Mouse (Mus musculus) small intestine, adult 2 months (tissue): Measurements from ENCODE around the gene Asb16.
A peak's percentile ranks its signal among the peaks of the same experiment; 100 is the strongest.

Experiments used
- CTCF ChIP-seq: fragments of 200-500 bp; IDR thresholded peaks from 2 replicates; pipeline ENCODE4 v1.5.1; 2012; ENCODE audit warnings: low read depth, mild to moderate bottlenecking, control low read depth, inconsistent platforms, low read length, moderate library complexity, mixed read lengths; ENCODE audit not compliant: insufficient replicate concordance, insufficient read length; ENCODE audit errors: extremely low read depth
- POLR2A ChIP-seq: fragments of 200-500 bp; IDR thresholded peaks from 2 replicates; pipeline ENCODE4 v1.6.1; 2012; ENCODE audit warnings: low read depth, mild to moderate bottlenecking, control low read depth, inconsistent platforms, low read length, moderate library complexity

DNA sequence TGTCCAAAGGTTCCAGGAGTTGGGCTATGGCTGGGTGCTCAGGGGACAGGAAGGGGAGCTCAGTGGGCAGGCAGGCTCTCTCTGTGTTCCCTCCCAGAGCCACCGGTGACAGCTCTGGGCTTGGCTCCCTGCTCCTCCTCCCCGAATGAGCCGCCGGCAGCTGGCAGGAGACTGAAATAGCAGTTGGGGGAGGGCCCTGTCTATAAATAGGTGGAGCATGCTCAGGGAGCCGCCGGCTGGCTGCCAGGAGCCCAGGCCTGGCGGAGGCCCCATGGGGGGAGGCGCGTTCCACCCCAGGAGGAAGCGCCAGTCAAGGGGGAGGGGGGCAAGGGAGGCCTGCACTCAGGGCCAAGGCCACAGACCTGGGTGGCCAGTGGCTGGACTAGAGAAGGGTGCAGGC is 49.8 kb upstream of the Asb16 start:
- TF ChIP-seq CTCF = no peak
- peak; percentile 69 for TF ChIP-seq POLR2A
